Mouse (Mus musculus) cerebellum, postnatal 36 days (tissue): ENCODE measurements around the gene Pcmt1.
"Not testable (repeated sequence)": the region's sequence is repeated elsewhere in the genome, so short reads cannot be mapped to it uniquely, and the experiment has no call there.

Experiments
- DNase-seq, 2 experiments: peaks; one replicate each; pipeline ENCODE4 v3.0.0; 2021 to 2022; ENCODE audit warnings: mixed read lengths in 2 of 2

Gene Pcmt1

GRCm38 (mm10) chr10:7640366-7640765 lies 40.6 kb downstream of the Pcmt1 start:
- DNase-seq, result no peak

GRCm38 (mm10) chr10:7630951-7631720 lies 49.8 kb downstream of the Pcmt1 start:
- no peak for DNase-seq

GRCm38 (mm10) chr10:7630286-7630685 lies 50.6 kb downstream of the Pcmt1 start:
- DNase-seq, result no peak

DNA sequence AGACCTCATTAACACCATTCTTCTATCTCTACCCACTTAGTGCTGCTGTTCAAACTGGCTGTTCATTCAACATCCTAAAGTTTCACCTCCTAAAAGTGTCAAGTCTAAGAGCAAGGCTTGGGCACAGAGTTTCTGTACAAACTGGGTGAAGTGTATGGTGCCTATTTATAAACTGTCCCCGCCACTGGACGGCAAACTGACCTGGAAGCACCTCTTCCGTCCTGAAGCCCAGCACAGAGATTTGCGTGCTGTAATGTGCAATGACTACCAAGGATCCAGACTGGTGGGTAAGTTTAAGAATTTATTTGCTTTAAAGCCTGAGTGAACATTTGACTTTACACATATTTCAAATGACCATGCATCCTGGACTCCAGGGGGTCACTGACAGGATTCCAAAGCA lies 51.8 kb downstream of the Pcmt1 start:
- DNase-seq, result no peak

- no peak for DNase-seq
Observed at GRCm38 (mm10) chr10:7623861-7624518, 56.9 kb downstream of the Pcmt1 start.

DNA sequence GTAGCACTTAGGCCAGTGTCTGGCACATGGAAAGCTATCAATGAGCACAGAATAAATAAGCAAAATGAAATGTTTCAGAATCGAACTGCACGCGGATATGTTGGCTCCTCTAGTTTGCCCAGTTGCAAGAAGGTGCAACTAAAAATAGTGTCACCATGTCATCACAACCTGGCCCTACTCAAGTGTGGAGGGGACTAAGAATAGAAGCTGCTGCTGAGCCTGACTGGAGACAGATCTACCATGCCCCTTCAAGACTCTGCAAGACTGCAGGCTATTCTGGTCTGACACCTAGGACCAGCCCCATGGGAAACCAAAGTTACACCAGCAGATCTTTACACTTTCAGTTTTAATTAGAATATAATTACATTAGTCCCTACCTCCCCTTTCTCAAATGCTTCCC lies 58.6 kb downstream of the Pcmt1 start:
- DNase-seq, result no peak

- no peak for DNase-seq
Observed at GRCm38 (mm10) chr10:7620723-7621122, 60.2 kb downstream of the Pcmt1 start.

- no peak for DNase-seq
Observed at GRCm38 (mm10) chr10:7619821-7620241, 61.1 kb downstream of the Pcmt1 start.

DNA sequence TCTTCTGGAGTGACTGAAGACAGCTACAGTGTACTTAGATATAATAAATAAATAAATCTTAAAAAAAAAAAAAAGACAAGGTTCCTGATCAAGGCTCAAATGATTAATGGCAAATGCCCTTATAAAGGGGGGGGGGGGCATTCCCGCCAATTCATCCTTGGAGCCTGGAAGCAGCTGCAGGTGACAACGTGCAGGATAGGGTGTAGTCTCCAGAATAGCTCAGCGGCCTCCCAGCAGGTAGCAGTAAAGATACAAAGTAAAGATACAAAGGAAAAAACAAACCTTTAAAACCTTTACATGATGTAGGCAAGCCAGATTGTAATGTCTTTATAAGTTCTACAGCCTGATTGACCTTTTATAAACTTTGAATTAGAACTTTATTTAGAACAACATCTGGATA lies 63.4 kb downstream of the Pcmt1 start:
- not testable (repeated sequence) for DNase-seq

GRCm38 (mm10) chr10:7617146-7617545 lies 63.8 kb downstream of the Pcmt1 start:
- DNase-seq, result not testable (repeated sequence)

DNA sequence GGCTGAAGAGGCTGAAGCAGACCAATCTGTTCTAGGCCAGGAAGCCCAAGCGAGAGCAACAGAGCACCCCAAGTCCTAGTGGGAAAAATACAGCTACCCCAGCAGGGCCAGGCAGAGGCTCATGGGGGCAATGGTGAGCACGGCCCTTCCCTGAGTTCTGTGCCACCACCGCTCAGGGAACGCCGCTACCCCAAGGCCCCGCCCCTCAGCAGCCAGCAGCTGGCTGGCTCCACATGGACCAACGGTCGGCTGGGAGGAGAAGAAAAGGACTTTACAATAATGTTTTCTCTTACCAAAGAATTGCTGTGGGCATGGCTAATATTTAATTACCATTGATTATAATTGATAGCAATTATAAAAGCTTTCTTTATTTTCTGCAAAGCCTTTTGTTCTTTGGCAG lies 66.1 kb downstream of the Pcmt1 start:
- no peak for DNase-seq

DNA sequence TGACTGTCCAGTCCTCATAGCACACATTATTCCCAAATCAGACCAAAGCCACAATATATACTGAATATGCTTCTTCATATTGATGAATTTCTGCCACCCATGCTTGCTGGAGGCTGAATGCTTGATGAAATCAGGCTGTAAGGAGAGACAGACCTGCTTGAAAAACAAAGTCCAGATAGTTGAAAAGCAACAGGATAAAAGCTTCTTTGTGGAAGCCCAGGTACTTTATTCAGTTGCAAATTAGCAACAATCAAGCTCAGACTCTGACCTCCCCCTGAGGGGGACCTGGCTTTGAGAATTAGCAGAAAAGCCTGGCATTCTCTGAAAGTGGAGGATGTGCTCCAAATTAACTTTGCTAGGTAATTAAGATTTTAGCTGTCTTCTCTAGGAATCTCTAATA lies 68.7 kb downstream of the Pcmt1 start:
- DNase-seq, result not testable (repeated sequence)

DNA sequence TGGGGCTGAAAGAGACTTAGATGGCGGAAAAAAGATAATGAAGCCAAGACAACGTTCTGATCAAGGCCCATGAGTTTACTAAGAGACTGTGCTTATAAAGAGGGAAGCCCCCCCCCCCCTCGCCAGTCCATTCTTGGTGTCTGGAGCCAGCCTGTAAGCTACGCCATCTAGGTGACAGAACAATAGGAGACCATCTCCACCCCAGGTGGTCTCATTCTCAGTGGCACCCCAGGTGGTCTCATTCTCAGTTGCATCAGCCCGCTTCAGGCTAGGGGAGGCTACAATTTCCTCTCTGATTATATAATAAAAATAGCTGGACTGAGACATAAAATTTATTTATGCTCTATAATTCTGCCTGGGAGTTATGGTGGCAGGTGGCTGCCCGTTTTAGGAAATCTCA lies 69.3 kb downstream of the Pcmt1 start:
- DNase-seq, result no peak

- DNase-seq, result no peak
Observed at GRCm38 (mm10) chr10:7608611-7609010, 72.3 kb downstream of the Pcmt1 start.

DNA sequence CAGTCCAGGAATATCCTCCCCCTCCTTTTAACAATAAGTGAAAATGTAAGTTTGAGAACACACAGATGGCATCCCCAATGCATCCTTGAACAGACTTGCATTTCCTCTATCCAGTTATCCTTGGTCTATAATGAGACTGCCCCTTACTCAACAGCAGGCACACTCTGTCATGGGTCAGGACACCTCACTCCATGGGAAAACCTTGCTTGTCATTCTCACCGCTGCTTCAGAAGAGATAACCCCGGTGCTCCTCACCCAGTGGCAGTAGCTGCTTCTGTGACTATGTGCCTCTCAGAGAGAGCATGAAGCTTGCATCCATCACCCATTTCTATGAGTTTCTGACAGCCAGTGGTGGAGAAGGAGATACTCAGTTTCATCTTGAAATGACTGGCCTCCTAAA lies 74.5 kb downstream of the Pcmt1 start:
- DNase-seq, result no peak

DNA sequence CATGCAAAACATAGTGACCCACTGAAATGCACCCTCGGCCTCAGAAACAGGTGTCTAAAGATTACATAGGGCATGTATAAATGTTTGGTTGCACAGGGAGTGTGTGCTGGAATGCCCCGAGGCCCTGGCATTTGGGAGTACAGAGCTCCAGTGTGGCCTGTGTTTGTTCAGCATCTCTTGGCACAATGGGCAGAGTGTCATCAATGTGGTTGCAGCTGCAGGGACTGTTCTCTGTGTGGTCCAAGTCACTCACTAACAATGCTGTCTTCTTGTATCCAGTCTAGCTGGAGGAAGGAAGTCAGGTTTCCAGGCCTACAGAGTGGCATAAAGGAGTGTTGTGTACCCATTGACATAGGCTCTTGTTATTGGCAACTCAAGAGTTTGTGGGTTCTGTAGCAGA lies 75.8 kb downstream of the Pcmt1 start:
- DNase-seq, result no peak

DNA sequence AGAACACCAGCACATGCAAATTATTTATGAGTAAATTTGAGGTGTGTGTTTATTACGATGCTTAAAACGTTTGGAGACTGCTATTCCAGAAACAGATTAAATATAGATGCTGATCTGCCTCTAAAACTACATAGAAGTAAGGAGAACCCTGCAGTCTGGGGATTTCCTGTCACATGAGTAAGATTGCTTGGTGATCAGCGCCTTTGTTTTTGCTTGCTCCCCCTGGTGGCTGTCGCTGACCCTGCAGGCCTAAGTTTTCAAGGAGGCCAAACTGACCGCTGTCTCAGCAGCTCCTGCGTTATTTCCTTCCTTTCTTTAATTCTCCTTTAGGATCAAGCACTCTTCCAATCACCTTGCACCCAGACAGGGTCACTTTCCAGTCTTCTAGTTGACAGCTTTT lies 80.3 kb downstream of the Pcmt1 start:
- DNase-seq, result peak; percentile 78 to 83

DNA sequence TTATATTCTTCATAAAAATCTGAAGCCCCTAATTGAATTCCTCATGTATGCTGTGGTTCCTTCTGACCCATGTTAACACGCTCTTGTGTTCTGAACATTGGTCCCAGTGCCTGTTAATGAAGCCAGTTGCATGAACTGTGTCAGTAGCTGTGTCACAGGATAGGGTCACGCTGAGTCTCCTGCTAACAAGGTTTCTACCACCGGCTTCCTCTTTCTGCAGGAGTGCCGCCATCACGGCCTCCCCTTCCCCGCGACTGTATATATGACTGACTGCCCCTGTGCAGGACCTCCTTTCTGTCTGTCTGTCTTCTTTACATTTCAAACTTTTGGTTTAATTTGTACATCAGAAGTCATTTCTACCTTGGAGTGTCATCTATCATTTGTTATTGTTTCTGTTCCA lies 82.8 kb downstream of the Pcmt1 start:
- DNase-seq, result no peak

GRCm38 (mm10) chr10:7596251-7596650 lies 84.7 kb downstream of the Pcmt1 start:
- DNase-seq, result no peak

- no peak for DNase-seq
Observed at GRCm38 (mm10) chr10:7594797-7595196, 86.1 kb downstream of the Pcmt1 start.

GRCm38 (mm10) chr10:7590792-7591191 lies 90.1 kb downstream of the Pcmt1 start:
- no peak for DNase-seq

- DNase-seq, result no peak
Observed at GRCm38 (mm10) chr10:7590234-7590689, 90.7 kb downstream of the Pcmt1 start.

GRCm38 (mm10) chr10:7589592-7590233 lies 91.2 kb downstream of the Pcmt1 start, which contains the start of gene Lrp11:
Gene Lrp11 (plus strand): TSS chr10:7589800.
- peak; percentile 86 to 90 for DNase-seq

GRCm38 (mm10) chr10:7586771-7587170 lies 94.2 kb downstream of the Pcmt1 start:
- DNase-seq, result peak; percentile 34 to 35
